Mouse (Mus musculus): ENCODE measurements at regions not wholly inside any gene's neighbourhood (a gene's known extent, or its start where the extent isn't known, plus 50 kb on each side); places are given as distances from the start of the nearest gene placed in this dataset.

DNA sequence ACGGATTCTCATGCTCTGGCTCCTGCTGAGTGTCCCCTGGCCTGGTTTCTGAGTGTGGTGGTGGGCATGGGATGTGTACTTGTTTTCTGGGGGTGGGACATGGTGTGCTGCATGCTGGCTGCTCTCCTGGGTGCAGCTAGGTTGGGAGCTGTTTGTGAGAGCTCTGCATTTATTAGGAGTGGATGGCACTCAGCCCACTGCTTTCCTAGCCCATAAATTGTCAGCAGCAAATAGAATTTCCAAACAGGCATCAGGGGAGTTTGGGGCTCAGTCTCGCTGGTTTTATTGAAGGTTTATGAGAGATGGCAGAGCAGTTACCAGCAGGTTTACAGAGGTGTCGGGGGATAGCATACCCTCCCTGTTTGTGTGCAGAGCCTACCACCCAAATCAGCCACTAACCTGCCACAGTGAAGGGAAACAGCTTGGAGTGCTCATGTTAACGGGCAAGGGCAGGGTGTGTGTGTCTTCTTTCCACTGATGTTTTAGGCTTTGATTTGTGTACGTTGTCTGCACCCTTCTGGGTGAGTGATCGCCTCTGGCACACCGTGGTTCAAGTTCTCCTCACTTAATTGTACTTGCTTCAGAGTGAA, 372.6 kb downstream of the Eipr1 start:
- TF ChIP-seq POLR2A (IDR thresholded peaks at IDR 0.05; ENCODE audit: low read depth, low read length) (no peak), CTCF (IDR thresholded peaks at IDR 0.05; ENCODE audit: extremely low read depth, insufficient read depth, insufficient read length, insufficient replicate concordance) (no peak)

All from spleen, adult 2 months (tissue).